Mouse (Mus musculus): ENCODE data around the gene 4930579F01Rik. TPM values are rescaled to one million over a fixed set of nuclear protein-coding genes. Genes with fewer than 3 reads are reported as not detected.

Gene 4930579F01Rik
- 0.11 and 0.22 TPM in 2 replicates for polyA plus RNA-seq (2015; fragmentation: Nextera tagmentation; extraction: Ambion mirVana)

DNA sequence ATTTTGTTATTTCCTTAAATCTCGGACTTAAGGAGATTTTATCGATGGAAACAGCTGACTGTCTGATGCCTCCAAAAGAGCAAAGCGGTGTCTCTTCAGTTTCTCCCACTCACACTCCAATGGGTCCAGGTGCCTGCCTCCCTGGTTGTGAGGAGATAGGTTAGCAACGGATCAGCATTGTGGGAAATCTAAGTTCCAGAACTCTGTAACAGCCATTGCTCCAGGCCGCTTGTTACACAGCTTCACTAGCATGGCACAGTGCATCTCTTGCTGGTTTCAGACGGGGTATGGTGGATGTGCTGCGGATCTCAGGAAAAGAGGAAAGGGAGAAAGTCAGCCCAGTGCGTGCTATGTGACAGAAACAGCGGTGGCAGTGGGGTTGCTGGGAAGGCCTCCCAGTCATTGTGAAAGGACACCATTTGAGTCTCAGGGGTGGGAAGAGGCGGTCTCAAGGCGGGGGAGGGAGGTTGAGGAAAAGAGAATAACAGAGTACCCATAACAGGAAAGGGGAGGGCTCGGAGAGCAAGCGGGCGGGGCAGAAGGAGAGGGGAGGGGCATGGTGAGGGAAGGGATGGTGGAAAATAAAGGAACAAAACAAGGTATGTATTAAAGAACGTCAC, at the start of gene 4930579F01Rik:
4930579F01Rik (minus strand) TSS at position 143 of the 620 bp plus-strand sequence.
- TF ChIP-seq CTCF (IDR thresholded peaks at IDR 0.05; ENCODE audit: low read depth) (no peak), EP300 (optimal IDR thresholded peaks at IDR 0.05) (no peak)
- no peak within 1 kb of the TSS for H3K4me3 ChIP-seq (ENCODE audit: low read depth, low read length)
- no peak within 1 kb of the TSS for H3K9ac ChIP-seq (ENCODE audit: low read length)
- no peaks in the 10 kb centered on the region for H3K4me1 ChIP-seq (replicated peaks; ENCODE audit: control insufficient read depth, insufficient read depth)
- no peaks in the 10 kb centered on the region for H3K36me3 ChIP-seq (ENCODE audit: control insufficient read depth, insufficient read depth, low read length)
- no peak for DNase-seq (ENCODE audit: low spot score)
- 79% methylated on average over 15 of the region's 15 CpGs for WGBS
- H3K4me2 ChIP-seq (replicated peaks; ENCODE audit: low read depth): no peak within 1 kb of the TSS
- no peaks in the 10 kb centered on the region for H3K9me3 ChIP-seq (ENCODE audit: control insufficient read depth, low read length)
- no peaks in the 10 kb centered on the region for H3K27me3 ChIP-seq (ENCODE audit: control insufficient read depth, insufficient read depth, low read length)
- ATAC-seq (ENCODE audit: low FRiP score, low TSS enrichment): no peak
- no peak within 1 kb of the TSS for H3K27ac ChIP-seq (replicated peaks)

DNA sequence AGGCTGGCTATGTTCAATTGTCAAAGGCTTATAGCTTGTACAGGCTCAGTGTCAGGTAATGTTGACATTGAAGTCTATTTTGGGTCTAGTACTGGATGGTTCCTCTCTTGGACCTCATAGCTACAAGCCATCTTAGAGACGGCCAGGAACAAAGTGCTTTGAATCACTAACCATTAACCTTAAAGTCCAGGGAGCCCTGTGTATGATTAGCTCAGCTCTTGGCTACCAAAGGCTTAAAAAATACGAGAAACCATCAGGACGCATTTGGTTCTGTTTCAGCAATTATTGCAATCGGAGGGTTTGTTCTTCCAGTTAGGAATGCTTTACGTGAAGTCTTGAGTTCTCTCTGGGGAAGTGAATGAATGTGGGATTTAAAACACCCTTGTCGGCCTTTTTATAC, 49.3 kb upstream of the 4930579F01Rik start:
- no peak for TF ChIP-seq CTCF (IDR thresholded peaks at IDR 0.05; ENCODE audit: low read depth)

GRCm38 (mm10) chr3:138242021-138242726, 48.5 kb upstream of the 4930579F01Rik start:
- TF ChIP-seq CTCF (IDR thresholded peaks at IDR 0.05; ENCODE audit: low read depth): no peak
- TF ChIP-seq EP300 (optimal IDR thresholded peaks at IDR 0.05): no peak
- Histone ChIP-seq H3K27ac (replicated peaks) (no peak overlapping the region), H3K36me3 (ENCODE audit: control insufficient read depth, insufficient read depth, low read length) (no peaks in the 10 kb centered on the region), H3K4me2 (replicated peaks; ENCODE audit: low read depth) (no peak overlapping the region), H3K4me1 (replicated peaks; ENCODE audit: control insufficient read depth, insufficient read depth) (no peaks in the 10 kb centered on the region), H3K9me3 (ENCODE audit: control insufficient read depth, low read length) (no peaks in the 10 kb centered on the region), H3K9ac (ENCODE audit: low read length) (no peak overlapping the region), H3K4me3 (ENCODE audit: low read depth, low read length) (no peak overlapping the region), H3K27me3 (ENCODE audit: control insufficient read depth, insufficient read depth, low read length) (no peaks in the 10 kb centered on the region)
- WGBS: 78% methylated on average over 14 of the region's 14 CpGs
- DNase-seq (ENCODE audit: low spot score) (peak; percentile 9), ATAC-seq (ENCODE audit: low FRiP score, low TSS enrichment) (no peak)

More for the DNA sequence above, 49.3 kb upstream of the 4930579F01Rik start:
- Histone ChIP-seq H3K4me3 (ENCODE audit: low read depth, low read length) (no peak overlapping the region), H3K9me3 (ENCODE audit: control insufficient read depth, low read length) (no peaks in the 10 kb centered on the region), H3K36me3 (ENCODE audit: control insufficient read depth, insufficient read depth, low read length) (no peaks in the 10 kb centered on the region), H3K4me2 (replicated peaks; ENCODE audit: low read depth) (no peak overlapping the region), H3K9ac (ENCODE audit: low read length) (no peak overlapping the region), H3K27me3 (ENCODE audit: control insufficient read depth, insufficient read depth, low read length) (no peaks in the 10 kb centered on the region), H3K4me1 (replicated peaks; ENCODE audit: control insufficient read depth, insufficient read depth) (no peaks in the 10 kb centered on the region), H3K27ac (replicated peaks) (no peak overlapping the region)
- whole genome bisulfite sequencing: 89% methylated on average over 6 of the region's 6 CpGs
- no peak for ATAC-seq (ENCODE audit: low FRiP score, low TSS enrichment)
- no peak for DNase-seq (ENCODE audit: low spot score)

- 46% methylated on average over 6 of the region's 6 CpGs for WGBS
- no peak for DNase-seq (ENCODE audit: low spot score)
Observed at GRCm38 (mm10) chr3:138241371-138241770, 47.7 kb upstream of the 4930579F01Rik start.

DNA sequence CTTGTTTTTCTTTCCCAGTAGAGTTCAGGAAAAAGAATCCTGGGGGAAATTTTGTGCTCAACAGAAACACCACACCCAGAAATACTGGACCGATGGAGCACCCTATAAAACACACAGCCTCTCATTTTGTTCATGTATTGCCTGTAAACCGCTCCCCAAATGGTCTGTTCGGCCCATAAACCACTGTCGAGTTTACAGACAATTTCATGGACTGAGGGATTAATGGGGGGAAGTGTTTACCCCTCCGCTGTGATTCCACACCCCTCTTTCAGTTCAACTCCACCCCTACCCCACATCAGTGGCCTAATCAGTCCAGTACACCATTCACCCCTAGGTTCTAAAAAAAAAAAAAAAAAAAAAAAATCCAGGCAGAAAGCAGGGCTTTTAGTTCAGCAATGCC, 47.3 kb upstream of the 4930579F01Rik start:
- no peak overlapping the region for H3K4me3 ChIP-seq (ENCODE audit: low read depth, low read length)
- no peaks in the 10 kb centered on the region for H3K27me3 ChIP-seq (ENCODE audit: control insufficient read depth, insufficient read depth, low read length)
- WGBS: 54% methylated on average over 5 of the region's 5 CpGs
- no peaks in the 10 kb centered on the region for H3K9me3 ChIP-seq (ENCODE audit: control insufficient read depth, low read length)
- H3K27ac ChIP-seq (replicated peaks): no peak overlapping the region
- no peaks in the 10 kb centered on the region for H3K36me3 ChIP-seq (ENCODE audit: control insufficient read depth, insufficient read depth, low read length)
- no peak overlapping the region for H3K4me2 ChIP-seq (replicated peaks; ENCODE audit: low read depth)
- DNase-seq (ENCODE audit: low spot score): no peak
- ATAC-seq (ENCODE audit: low FRiP score, low TSS enrichment): no peak
- no peaks in the 10 kb centered on the region for H3K4me1 ChIP-seq (replicated peaks; ENCODE audit: control insufficient read depth, insufficient read depth)
- TF ChIP-seq EP300 (optimal IDR thresholded peaks at IDR 0.05) (no peak), CTCF (IDR thresholded peaks at IDR 0.05; ENCODE audit: low read depth) (no peak)
- no peak overlapping the region for H3K9ac ChIP-seq (ENCODE audit: low read length)

More at GRCm38 (mm10) chr3:138241371-138241770, 47.7 kb upstream of the 4930579F01Rik start:
- Histone ChIP-seq H3K27me3 (ENCODE audit: control insufficient read depth, insufficient read depth, low read length) (no peaks in the 10 kb centered on the region), H3K36me3 (ENCODE audit: control insufficient read depth, insufficient read depth, low read length) (no peaks in the 10 kb centered on the region), H3K27ac (replicated peaks) (no peak overlapping the region), H3K4me2 (replicated peaks; ENCODE audit: low read depth) (no peak overlapping the region), H3K4me3 (ENCODE audit: low read depth, low read length) (no peak overlapping the region), H3K4me1 (replicated peaks; ENCODE audit: control insufficient read depth, insufficient read depth) (no peaks in the 10 kb centered on the region), H3K9me3 (ENCODE audit: control insufficient read depth, low read length) (no peaks in the 10 kb centered on the region), H3K9ac (ENCODE audit: low read length) (no peak overlapping the region)
- TF ChIP-seq EP300 (optimal IDR thresholded peaks at IDR 0.05): no peak
- no peak for TF ChIP-seq CTCF (IDR thresholded peaks at IDR 0.05; ENCODE audit: low read depth)
- no peak for ATAC-seq (ENCODE audit: low FRiP score, low TSS enrichment)

DNA sequence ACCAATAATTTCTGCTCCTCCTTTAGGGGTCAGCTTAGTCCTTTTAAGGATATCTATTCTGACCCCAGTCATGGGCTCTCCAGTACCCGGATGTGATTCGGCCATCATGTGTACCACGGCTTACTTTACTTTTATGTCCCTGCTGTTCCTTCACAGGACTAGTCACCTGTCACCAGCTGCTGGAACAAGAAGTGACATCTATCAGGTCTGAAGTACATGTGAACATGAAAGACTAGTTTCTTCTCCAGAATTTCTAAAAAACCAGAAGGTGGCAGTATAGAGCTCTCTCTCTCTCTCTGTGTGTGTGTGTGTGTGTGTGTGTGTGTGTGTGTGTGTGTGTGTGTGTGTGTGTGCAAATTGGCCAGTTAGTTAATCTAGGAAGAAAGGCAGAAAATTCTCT, 46.8 kb upstream of the 4930579F01Rik start:
- ATAC-seq (ENCODE audit: low FRiP score, low TSS enrichment) (no peak), DNase-seq (ENCODE audit: low spot score) (peak; percentile 35)
- no peak overlapping the region for H3K27ac ChIP-seq (replicated peaks)
- H3K36me3 ChIP-seq (ENCODE audit: control insufficient read depth, insufficient read depth, low read length): no peaks in the 10 kb centered on the region
- no peak for TF ChIP-seq EP300 (optimal IDR thresholded peaks at IDR 0.05)
- TF ChIP-seq CTCF (IDR thresholded peaks at IDR 0.05; ENCODE audit: low read depth): peak; percentile 72
- H3K4me2 ChIP-seq (replicated peaks; ENCODE audit: low read depth): no peak overlapping the region
- no peaks in the 10 kb centered on the region for H3K4me1 ChIP-seq (replicated peaks; ENCODE audit: control insufficient read depth, insufficient read depth)
- H3K9me3 ChIP-seq (ENCODE audit: control insufficient read depth, low read length): no peaks in the 10 kb centered on the region
- H3K9ac ChIP-seq (ENCODE audit: low read length): no peak overlapping the region
- no peaks in the 10 kb centered on the region for H3K27me3 ChIP-seq (ENCODE audit: control insufficient read depth, insufficient read depth, low read length)
- no peak overlapping the region for H3K4me3 ChIP-seq (ENCODE audit: low read depth, low read length)
- WGBS: 87% methylated on average over 3 of the region's 3 CpGs
